Comparison of ENCODE assay signal across 8 mouse cellular contexts in genomic region chr3:96243921-96244572, GRCm38 (mm10). TPM values are rescaled to one million over a fixed set of nuclear protein-coding genes. Genes with fewer than 3 reads are reported as not detected.
A peak's percentile ranks its signal among the peaks of the same experiment; 100 is the strongest.
DNase-seq lines count a peak whose midpoint lies in the region; ATAC-seq lines count a peak whose summit lies in the region.

No protein-coding gene starts in this region.

- 89% methylated on average over 7 of the region's 7 CpGs for WGBS in limb, embryonic 10.5 days

- H3K27me3 ChIP-seq in limb, embryonic 10.5 days (ENCODE audit: low read depth, poor library complexity, severe bottlenecking): peaks cover 2% of the 10 kb centered on the region; the same call in 1 of the 2 replicates

- H3K4me3 ChIP-seq in limb, embryonic 10.5 days: peak overlapping the region; percentile 55

- peak; percentile 19 to 28 for DNase-seq in thymus, postnatal 36 days
- no peak for DNase-seq in thymus, adult 18-20 months
- DNase-seq in heart, adult 9 months (ENCODE audit: low spot score in 2 of 2): peak; percentile 28 to 53
- DNase-seq in limb, embryonic 10.5 days (ENCODE audit: low spot score): no peak
- peak; percentile 53 for DNase-seq in skeletal muscle tissue, adult 2 months (ENCODE audit: low read depth, low spot score)
- no peak for DNase-seq in embryo, embryonic 10 days (ENCODE audit: low spot score)
- DNase-seq in frontal cortex, postnatal 25 days (ENCODE audit: low spot score in 2 of 2): no peak

- H3K4me1 ChIP-seq in limb, embryonic 10.5 days: peaks cover 56% of the 10 kb centered on the region

- H3K27ac ChIP-seq in limb, embryonic 10.5 days: peak overlapping the region; percentile 95

- no peaks in the 10 kb centered on the region for H3K36me3 ChIP-seq in limb, embryonic 10.5 days

- H3K9me3 ChIP-seq in limb, embryonic 10.5 days (replicated peaks): no peaks in the 10 kb centered on the region

- no peak for ATAC-seq in erythroid progenitor cell, adult 5-6 weeks (replicated peaks; ENCODE audit: low FRiP score, poor library complexity, severe bottlenecking)

RNA-seq across cellular contexts. Expression of gene Hist2h2aa1, which starts 1.2 kb away (rescaled TPM):
- polyA plus RNA-seq in limb, embryonic 10.5 days (2016; fragmentation: Nextera tagmentation; extraction: Ambion mirVana): 12.7 and 15.9 TPM in 2 replicates
- total RNA-seq in erythroid progenitor cell, adult 5-6 weeks (2015; ENCODE audit: low replicate concordance): not detected in 2 replicates
- total RNA-seq in erythroid progenitor cell, adult 5-6 weeks (2017; ENCODE audit: low replicate concordance): 13,356 and 26,437 TPM in 2 replicates

RNA-seq across cellular contexts. Expression of gene Hist2h3c1, which starts 2.4 kb away (rescaled TPM):
- 0.41 TPM in 1 of 2 replicates, not detected in the other for polyA plus RNA-seq in limb, embryonic 10.5 days (2016; fragmentation: Nextera tagmentation; extraction: Ambion mirVana)
- total RNA-seq in erythroid progenitor cell, adult 5-6 weeks (2015; ENCODE audit: low replicate concordance): 79.3 and 122 TPM in 2 replicates
- 53.9 and 62.7 TPM in 2 replicates for total RNA-seq in erythroid progenitor cell, adult 5-6 weeks (2017; ENCODE audit: low replicate concordance)

RNA-seq across cellular contexts. Expression of gene Hist2h2aa2, which starts 4.0 kb away (rescaled TPM):
- polyA plus RNA-seq in limb, embryonic 10.5 days (2016; fragmentation: Nextera tagmentation; extraction: Ambion mirVana): 18.9 and 27.3 TPM in 2 replicates
- 454 and 530 TPM in 2 replicates for total RNA-seq in erythroid progenitor cell, adult 5-6 weeks (2015; ENCODE audit: low replicate concordance)
- 15,181 TPM in 1 of 2 replicates, not detected in the other for total RNA-seq in erythroid progenitor cell, adult 5-6 weeks (2017; ENCODE audit: low replicate concordance)

RNA-seq across cellular contexts. Expression of gene Hist2h3c2, which starts 5.1 kb away (rescaled TPM):
- polyA plus RNA-seq in limb, embryonic 10.5 days (2016; fragmentation: Nextera tagmentation; extraction: Ambion mirVana): 6.5 and 7.3 TPM in 2 replicates
- 1,103 and 1,242 TPM in 2 replicates for total RNA-seq in erythroid progenitor cell, adult 5-6 weeks (2015; ENCODE audit: low replicate concordance)
- total RNA-seq in erythroid progenitor cell, adult 5-6 weeks (2017; ENCODE audit: low replicate concordance): 928 and 1,001 TPM in 2 replicates

RNA-seq across cellular contexts. Expression of gene Hist2h4, which starts 19.1 kb away (rescaled TPM):
- 7.7 and 9.4 TPM in 2 replicates for polyA plus RNA-seq in limb, embryonic 10.5 days (2016; fragmentation: Nextera tagmentation; extraction: Ambion mirVana)
- total RNA-seq in erythroid progenitor cell, adult 5-6 weeks (2015; ENCODE audit: low replicate concordance): 928 and 1,194 TPM in 2 replicates
- 316 and 543 TPM in 2 replicates for total RNA-seq in erythroid progenitor cell, adult 5-6 weeks (2017; ENCODE audit: low replicate concordance)

Comparison
In these comparisons a context has a peak if more than half of its experiments do, and no peak if none do; other contexts are left out.
1. DNase-seq: peak in thymus, postnatal 36 days (2 of 2), heart, adult 9 months (2 of 2) and skeletal muscle tissue, adult 2 months (single experiment); none in thymus, adult 18-20 months (0 of 2), limb, embryonic 10.5 days (single experiment), embryo, embryonic 10 days (single experiment) and frontal cortex, postnatal 25 days (0 of 2).